Mouse (Mus musculus) T-cell, adult 2 months (primary cell): ENCODE measurements around the gene Cxcl2.

ENCODE experiments used
- DNase-seq: peaks from one replicate; pipeline ENCODE4 v3.0.0; 2022; ENCODE audit warnings: low spot score

The Cxcl2 gene

GRCm38 (mm10) chr5:90903339-90904020 is at the start of gene Cxcl2:
Gene Cxcl2 (plus strand): TSS chr5:90903871.
- DNase-seq: no peak

- DNase-seq: no peak
These were observed 48.1 kb upstream of the Cxcl2 start for GRCm38 (mm10) chr5:90855308-90856230.

GRCm38 (mm10) chr5:90857463-90857862 is 46.2 kb upstream of the Cxcl2 start:
- no peak for DNase-seq

- DNase-seq: no peak
These were observed 45.2 kb upstream of the Cxcl2 start for GRCm38 (mm10) chr5:90858429-90858828.

GRCm38 (mm10) chr5:90859031-90859430 is 44.6 kb upstream of the Cxcl2 start:
- DNase-seq: no peak

GRCm38 (mm10) chr5:90861876-90862375 is 41.7 kb upstream of the Cxcl2 start:
- no peak for DNase-seq

GRCm38 (mm10) chr5:90866770-90867169 is 36.9 kb upstream of the Cxcl2 start:
- no peak for DNase-seq

- no peak for DNase-seq
These were observed 31.3 kb upstream of the Cxcl2 start for GRCm38 (mm10) chr5:90872377-90872776.

- no peak for DNase-seq
These were observed 27.6 kb upstream of the Cxcl2 start for GRCm38 (mm10) chr5:90876045-90876444.

- DNase-seq: no peak
These were observed 27.0 kb upstream of the Cxcl2 start for GRCm38 (mm10) chr5:90876471-90877172.

GRCm38 (mm10) chr5:90877173-90877512 is 26.5 kb upstream of the Cxcl2 start:
- no peak for DNase-seq

- no peak for DNase-seq
These were observed 24.2 kb upstream of the Cxcl2 start for GRCm38 (mm10) chr5:90879307-90880014.

GRCm38 (mm10) chr5:90880335-90880850 is 23.3 kb upstream of the Cxcl2 start:
- no peak for DNase-seq

- no peak for DNase-seq
These were observed 22.6 kb upstream of the Cxcl2 start for GRCm38 (mm10) chr5:90881021-90881420.

GRCm38 (mm10) chr5:90881682-90882081 is 22.0 kb upstream of the Cxcl2 start:
- DNase-seq: no peak

GRCm38 (mm10) chr5:90882146-90882545 is 21.5 kb upstream of the Cxcl2 start:
- DNase-seq: no peak

GRCm38 (mm10) chr5:90884628-90885242 is 18.9 kb upstream of the Cxcl2 start:
- no peak for DNase-seq

GRCm38 (mm10) chr5:90888661-90889060 is 15.0 kb upstream of the Cxcl2 start:
- no peak for DNase-seq

- no peak for DNase-seq
These were observed 12.9 kb upstream of the Cxcl2 start, which contains the start of gene Cxcl1 for GRCm38 (mm10) chr5:90890519-90891463. Gene Cxcl1 (plus strand): TSS chr5:90891241.

GRCm38 (mm10) chr5:90891464-90891813 is 12.2 kb upstream of the Cxcl2 start:
- no peak for DNase-seq
